Mouse (Mus musculus) left cerebral cortex, postnatal 4 days (tissue): ENCODE measurements at regions not wholly inside any gene's neighbourhood (a gene's known extent, or its start where the extent isn't known, plus 50 kb on each side); places are given as distances from the start of the nearest gene placed in this dataset.
A peak's percentile ranks its signal among the peaks of the same experiment; 100 is the strongest.

ENCODE experiments used
- DNase-seq: peaks from one replicate; pipeline ENCODE4 v3.0.0-alpha.2; 2022
- intact Hi-C: fragments of 180-260 bp; cut with DNase I; formaldehyde crosslinking; loops from one replicate; pipeline ENCODE4 v1.15.1; 2025

DNA sequence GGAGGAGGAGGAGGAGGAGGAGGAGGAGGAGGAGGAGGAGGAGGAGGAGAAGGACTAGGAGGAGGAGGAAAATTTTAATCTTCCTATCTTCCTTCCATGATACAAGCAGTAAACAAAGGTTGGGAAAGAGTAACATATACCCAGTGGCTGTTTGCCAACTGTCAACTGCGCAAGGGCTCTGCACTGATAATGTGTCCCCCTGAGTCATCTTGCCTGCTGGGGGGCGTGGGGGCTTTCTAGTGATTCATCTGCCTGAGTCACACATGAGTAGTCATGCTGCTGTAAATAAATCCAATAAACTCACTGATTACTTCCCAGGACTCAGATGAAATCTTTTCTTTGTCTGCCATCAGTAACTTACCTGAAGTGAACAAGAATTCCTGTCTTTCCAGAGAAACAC is 110.2 kb downstream of the Tusc1 start:
- DNase-seq, result peak; percentile 0
- intact Hi-C loops, result no loop called here

DNA sequence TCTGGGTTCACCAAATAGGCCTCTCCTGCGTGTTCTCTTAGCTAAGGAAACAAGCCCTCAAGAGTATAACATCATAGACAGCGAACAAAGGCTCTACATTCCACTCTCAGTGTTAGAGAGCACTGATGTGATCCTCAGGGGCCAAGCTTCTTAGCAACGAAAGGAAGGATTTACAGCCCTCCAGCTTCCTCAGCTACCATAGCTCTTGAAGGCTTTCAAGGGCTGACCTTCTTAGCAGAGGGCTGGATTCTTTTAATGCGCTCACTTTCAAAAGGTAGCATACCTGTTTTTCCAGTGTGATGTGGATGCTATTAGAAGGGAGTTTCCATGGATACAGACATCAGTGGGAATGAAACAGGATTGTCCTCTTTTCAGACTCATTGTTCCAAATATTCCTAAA is 114.6 kb downstream of the Tusc1 start:
- no peak for DNase-seq
- intact Hi-C loops, result no loop called here

DNA sequence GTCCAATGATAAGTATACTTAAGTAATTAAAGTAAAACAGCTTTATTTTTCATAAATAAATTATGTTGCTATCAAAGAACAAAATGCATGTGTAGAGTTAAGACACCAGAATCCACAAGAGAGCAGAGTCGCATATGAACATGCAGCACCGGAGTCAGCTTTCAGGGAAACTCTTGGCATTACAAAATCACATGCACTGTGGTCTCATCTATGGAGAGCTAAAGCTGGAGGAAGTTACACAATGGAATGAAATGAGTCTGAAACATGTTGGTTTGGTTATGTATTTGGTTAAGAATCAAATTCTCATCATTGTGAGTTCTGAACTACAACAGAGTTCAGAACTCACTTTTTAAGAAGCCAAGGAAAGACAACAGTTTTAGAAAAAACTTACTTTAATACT is 126.9 kb downstream of the Tusc1 start:
- DNase-seq, result no peak
- intact Hi-C loops, result no loop called here

DNA sequence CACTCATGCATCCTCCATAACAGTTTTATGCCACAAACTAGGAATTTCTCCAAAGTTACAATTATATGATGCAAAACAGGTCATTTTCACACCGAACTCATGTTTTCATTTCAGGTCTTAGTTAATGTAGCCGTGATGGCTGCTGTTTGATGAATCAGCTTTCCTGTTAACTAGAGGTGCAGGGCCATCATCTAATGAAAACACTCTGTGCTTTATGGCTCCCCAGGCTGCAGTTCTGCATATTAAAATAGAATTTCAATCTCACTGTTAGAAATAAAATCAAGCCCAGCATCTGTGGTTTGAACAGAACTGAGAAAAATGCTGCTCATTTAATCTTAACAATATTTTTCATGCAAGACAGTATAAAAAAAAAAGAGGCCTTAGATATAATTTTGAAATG is 135.5 kb downstream of the Tusc1 start:
- intact Hi-C loops, result no loop called here
- DNase-seq, result no peak

DNA sequence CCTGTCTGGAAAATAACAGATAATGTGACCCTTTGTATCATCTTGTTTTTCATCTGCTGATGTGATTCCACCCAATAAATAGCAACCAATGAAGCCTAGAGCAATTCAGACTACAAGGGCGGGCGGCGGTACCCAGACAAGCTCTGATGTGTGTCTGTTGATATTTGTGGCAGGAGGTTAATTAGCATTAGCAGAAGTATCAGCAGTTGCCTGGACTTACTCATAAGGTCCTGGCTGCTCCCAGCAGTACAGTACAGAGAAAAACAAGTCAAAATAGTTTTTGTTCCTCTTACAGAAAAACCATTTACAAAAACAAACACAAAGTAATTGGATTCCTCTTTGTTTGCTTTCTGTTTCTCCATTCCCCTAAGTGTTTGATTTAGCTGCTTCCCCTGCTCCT is 151.0 kb downstream of the Tusc1 start:
- DNase-seq, result no peak
- intact Hi-C loops, result no loop called here
